Mouse (Mus musculus): Measurements from ENCODE around the gene Hsd17b12.
A peak's percentile ranks its signal among the peaks of the same experiment; 100 is the strongest.

Gene Hsd17b12

DNA sequence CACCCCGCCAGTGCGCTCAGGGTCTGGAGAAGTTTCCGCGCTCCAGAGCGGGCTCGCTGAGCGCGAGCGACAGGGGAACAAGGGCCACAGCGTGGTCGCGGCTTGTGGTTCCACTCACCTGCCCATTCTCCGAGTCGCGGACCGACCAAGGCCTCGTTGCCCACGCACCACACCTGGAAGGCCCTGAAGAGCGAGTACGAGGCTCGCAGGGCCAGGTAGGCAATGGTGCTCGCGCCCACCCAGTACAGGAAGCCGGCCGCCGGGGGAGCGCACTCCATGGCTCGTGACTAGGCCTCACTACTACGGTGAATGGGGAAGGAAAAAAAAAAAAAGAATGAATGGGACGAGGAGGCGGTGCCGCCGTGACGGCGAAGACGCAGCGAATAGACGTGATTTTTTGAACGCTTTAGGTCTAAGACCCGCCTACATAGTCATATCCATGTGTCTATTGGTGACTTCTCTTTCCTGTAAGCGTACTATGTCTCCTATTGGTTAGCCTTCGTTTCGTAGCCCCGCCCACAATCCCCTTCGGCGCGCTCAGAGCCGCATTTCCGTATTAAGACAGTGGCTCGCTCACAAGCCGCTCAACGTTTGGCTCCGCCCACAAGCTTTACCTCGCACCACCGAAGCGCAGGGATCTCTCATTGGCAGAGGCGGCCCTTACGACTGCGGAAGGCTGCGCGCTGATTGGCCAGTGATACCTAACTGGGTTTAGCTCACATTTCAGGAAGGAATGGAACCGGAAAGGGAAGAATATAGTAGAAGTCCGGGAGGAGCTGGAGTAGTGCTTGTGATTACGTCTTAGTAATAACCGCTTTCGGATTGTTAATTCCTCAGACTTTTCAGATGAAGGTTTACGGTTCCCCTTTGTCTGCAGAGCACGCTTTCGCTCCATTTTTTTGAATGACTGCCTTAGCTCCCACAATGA is at the start of gene Hsd17b12:
Hsd17b12 (minus strand) TSS at position 373 of the 928 bp plus-strand sequence.
- peak; percentile 99 for DNase-seq (ENCODE audit: low read depth, low spot score)

- DNase-seq (ENCODE audit: low read depth, low spot score): no peak
Measured at GRCm38 (mm10) chr2:94184906-94185305, 27.1 kb upstream of the Hsd17b12 start.

GRCm38 (mm10) chr2:94184142-94184541 is 26.4 kb upstream of the Hsd17b12 start:
- DNase-seq (ENCODE audit: low read depth, low spot score): no peak

GRCm38 (mm10) chr2:94179030-94179407 is 21.3 kb upstream of the Hsd17b12 start:
- DNase-seq (ENCODE audit: low read depth, low spot score): no peak

DNA sequence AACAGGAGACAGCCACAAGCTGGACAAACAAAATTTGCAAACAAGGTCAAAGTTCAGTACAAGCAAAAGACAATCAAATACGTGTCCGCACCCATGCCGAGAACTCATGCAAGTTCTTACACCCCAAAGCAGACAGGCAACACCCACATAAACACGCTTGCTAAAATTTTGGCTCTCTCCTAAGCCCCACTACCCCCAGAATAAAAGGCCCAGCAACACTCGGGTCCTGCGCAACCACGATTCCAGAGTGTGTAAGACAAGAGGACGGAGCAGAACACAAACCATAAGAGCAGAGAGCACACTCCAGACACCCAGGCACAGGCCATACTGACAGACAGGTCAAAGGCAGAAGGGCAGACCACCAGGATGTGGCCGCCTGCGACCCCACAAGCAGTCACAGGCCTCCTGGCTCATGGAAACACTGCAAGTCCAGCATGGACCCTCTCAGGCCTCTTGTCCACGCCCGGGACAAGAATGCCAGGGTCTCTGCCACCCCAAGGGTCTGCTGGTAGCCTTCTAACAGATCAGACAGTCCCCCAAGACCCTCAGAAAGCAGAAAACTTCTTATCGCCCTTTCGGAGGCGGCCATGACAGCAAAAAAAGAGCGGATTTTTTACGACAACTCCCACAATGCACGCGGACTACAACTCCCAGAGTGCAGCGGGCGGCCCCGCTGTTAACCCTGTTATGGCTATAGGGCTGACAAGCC is 20.7 kb upstream of the Hsd17b12 start:
- peak; percentile 29 for DNase-seq (ENCODE audit: low read depth, low spot score)

DNA sequence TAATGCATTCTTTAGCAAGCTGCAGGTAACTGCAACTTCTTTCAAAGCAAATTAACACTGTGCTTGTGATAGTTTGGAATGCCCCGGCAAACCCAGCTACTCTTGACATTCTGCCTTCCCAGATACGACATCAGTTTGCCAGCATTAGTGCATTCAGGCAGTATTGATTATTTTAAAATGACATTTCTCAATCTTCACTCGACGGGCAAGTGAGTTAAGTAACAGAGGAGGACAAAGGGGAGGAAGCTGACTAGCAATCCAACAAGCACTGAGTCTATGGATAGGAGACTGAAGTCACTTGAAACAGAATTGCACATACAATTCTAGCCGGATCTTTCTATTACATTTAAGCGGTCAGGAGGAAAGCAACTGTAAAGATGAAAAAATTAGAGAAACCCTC is 19.5 kb upstream of the Hsd17b12 start:
- DNase-seq (ENCODE audit: low read depth, low spot score): no peak

GRCm38 (mm10) chr2:94176381-94176780 is 18.6 kb upstream of the Hsd17b12 start:
- DNase-seq (ENCODE audit: low read depth, low spot score): no peak

GRCm38 (mm10) chr2:94173549-94173948 is 15.8 kb upstream of the Hsd17b12 start:
- no peak for DNase-seq (ENCODE audit: low read depth, low spot score)

DNA sequence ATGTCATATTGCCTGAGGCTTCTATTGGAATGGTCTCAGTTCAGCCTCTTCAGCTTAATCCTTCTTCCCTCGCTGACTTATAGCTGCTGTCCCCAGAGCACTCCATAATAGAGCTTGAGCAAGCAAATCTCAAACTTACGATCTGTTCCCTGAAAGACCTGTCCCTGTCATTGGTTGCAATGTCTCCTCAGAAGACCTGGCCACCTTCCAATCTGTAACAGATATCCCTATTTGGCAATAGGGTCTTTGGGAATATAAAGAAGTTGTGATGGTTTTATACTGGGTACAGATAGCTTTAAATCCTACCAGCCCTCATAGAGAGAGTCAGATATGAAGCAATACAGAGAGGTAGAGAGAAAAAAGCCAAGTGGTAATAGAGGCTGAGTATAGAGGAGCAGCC is 5.4 kb upstream of the Hsd17b12 start:
- DNase-seq (ENCODE audit: low read depth, low spot score): no peak

- no peak for DNase-seq (ENCODE audit: low read depth, low spot score)
Measured at GRCm38 (mm10) chr2:94162141-94162540, 4.4 kb upstream of the Hsd17b12 start.

DNA sequence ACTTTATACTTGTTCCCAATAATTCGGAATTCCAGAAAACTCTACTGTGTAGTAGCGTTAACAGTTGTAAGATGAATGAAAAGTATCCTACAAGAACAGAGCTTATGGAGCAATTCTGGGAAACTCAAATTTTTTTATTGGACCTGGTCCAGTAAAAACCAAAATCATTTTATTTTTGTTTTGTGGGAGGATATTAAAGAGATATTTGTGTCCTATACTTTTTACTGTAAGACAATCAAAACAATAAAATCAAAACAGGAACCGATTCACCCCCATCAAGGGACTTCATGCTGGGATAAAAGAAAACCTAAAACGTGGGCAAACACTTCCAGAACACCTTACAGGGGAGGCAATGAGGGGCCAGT is 738 bp upstream of the Hsd17b12 start:
- no peak for DNase-seq (ENCODE audit: low read depth, low spot score)

DNA sequence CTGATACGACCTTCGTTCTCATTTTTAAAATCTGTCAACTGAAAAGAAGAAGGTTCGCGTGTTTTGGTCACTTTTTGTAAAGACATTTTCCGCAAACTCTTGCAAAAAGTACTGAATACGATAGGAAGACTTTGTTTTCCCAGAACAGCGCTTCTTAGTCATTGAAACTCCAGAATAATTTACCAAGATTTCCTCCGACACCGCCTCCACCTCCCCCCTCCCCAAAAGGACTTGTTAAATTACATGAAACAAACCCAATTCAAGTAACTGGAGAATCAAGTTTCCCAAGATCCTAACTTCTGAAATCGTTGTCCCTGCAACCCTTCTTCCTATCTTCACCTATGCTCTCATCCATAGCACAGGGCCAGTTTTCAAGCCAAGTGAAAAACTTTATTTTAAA is 713 bp downstream of the Hsd17b12 start:
- DNase-seq (ENCODE audit: low read depth, low spot score): no peak

DNA sequence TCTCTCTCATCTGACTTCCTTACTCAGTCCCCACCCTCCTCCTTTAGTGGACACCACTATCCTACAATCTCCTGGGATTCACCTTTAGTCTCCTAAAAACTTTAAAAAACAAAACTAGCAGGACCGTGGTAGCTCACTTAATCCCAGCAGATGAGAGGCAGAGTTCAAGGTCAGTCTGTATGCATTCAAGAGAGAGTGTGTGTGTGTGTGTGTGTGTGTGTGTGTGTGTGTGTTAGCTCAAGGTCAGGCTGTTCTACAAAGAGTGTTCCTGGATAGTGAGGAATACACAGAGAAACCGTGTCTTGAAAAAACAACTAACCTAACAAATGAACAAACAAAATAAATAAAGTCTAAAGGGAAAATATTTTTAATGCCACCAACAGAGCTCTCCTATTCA is 12.6 kb downstream of the Hsd17b12 start:
- DNase-seq (ENCODE audit: low read depth, low spot score): no peak

DNA sequence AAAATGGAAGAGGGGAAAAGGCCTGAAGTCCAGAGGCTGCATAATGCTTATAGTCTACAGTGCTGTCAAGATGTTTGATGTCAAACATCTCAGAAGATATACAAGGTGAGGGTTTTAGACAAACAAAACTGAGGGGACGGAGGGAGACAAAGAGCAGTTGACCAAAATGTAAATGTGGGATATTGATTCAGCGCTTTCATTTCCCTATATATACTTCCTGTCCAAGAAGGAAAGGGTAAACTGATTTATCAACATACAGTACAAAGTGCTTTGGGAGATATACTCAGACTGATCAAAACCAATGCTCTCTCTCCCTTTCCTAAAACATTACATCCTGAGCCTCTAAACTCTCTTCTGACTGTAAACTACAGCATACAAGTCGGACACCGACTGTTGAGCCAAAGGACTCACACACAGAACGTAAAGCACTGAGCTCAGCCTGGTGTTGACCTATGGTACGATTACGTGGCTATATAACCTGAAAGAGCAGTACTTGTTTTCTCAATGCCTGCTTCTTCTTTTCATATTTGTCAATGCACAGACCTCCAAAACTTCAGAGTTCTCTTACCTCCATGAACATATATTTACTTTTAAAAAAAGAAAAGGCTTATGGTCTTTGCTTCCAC is 13.1 kb downstream of the Hsd17b12 start:
- no peak for DNase-seq (ENCODE audit: low read depth, low spot score)

DNA sequence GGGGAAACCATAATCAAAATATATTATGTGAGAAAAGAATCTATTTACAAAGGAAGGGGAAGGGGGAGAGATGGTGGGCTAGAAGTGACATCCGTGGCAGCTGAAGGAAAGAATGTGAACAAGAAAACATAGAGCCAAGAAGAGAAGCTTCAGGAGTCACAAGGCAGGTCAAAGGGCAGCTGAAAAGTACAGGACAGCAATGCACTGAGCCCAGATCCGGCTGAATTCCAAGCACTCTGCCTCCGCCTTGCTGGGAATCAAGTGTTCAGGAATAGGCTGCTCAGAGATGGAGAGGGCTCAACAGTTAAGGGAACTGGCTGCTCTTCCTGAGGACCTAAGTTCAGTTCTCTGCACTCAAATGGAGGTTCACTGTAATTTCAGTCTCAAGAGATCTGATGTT is 16.5 kb downstream of the Hsd17b12 start:
- DNase-seq (ENCODE audit: low read depth, low spot score): no peak

DNA sequence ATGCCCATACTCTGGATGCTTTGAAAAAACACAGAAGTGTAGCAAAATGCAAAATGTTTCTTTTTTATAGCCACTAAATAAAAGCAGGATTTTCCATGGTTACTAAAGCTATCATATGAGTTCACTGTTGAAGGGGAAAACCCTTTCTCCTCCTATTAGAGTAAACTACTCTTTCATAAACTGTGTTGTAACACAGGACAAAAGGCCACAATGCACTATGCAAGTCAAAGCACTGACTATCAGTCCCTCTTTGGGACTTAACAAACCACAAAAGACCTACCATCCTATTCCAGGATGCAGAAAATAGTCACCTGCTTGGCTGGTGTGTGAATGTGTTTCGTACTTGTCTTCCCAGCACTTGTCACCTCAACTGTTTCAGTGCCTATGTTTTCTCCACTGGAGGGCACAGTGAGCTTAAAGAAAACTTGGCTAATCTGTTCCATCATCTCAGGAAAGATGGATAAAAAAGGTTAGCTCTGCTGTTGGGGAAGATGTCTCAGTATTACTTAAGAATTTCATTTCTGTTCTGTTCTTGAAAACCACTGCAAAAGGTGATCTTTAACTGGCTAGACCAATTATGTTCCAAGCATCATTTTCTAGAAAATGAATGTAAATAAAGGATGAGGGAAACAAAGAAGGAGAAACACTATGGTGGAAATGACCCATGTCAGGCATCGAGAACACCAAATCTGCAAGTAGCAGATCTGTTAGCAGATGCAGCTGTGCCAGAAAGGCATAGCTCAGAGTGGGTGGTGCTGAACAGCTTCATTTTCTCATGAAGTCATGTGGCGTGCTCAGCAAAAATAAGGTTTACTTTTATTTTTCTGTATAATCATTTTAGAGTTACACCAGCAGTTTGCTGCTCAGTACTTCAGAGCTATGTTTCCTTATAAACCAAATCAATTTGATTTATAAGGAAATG is 19.0 kb downstream of the Hsd17b12 start:
- no peak for DNase-seq (ENCODE audit: low read depth, low spot score)

DNA sequence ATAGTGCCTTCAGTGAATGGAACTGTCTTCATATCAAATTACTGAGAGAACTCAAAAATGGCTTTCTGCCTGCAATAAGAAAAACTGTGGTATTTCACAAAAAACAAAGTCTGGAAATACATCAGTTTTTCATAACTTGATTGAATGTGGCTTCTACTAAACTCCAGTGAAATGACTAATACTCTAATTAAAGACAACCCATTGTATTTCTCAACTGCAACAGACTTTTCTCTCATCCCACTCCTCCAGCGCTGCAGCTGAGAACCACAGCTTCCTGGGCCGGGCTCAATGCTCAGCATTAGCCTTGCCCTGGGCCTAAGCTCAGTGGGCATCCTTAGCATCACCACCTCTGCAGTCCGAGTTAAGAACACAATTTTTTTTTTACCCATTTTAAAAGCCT is 20.9 kb downstream of the Hsd17b12 start:
- DNase-seq (ENCODE audit: low read depth, low spot score): no peak

DNA sequence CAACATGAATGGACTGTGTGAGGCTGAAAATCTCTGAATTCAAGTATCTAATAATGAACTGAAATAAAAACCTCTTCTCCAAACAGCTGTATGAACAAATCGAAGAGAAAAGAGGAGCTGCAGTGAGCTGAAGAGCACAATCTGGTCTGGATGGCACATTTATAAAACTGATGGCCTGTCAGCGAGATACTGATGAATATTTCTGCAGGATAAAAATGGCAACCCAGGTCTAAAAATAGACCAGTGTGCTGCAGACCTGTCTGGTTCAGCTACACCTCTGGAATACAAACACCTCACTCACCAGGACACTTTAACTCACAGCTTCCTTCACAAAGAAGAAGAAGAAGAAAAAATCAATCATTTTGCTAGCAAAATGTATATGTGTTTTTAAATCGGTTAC is 29.3 kb downstream of the Hsd17b12 start:
- DNase-seq (ENCODE audit: low read depth, low spot score): no peak

GRCm38 (mm10) chr2:94122182-94123041 is 35.4 kb downstream of the Hsd17b12 start:
- no peak for DNase-seq (ENCODE audit: low read depth, low spot score)

DNA sequence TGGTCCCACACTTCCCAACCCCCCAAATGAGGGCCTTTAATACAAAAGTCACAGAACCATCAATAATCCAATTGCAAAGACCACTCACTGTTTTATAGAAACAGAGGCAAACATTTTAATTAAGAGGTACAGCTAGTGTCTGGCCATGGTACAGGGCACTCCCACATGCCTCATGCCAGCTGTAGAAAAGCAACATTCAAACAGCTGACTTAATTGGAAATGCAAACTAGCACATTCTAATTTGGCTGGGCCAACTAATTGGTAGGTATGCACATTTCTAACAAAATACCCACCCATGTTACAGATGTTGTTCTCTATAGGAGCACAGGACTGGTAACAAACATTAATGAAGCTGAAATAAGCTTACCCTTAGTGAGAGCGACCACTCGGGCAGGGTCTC is 54.0 kb downstream of the Hsd17b12 start:
- no peak for DNase-seq (ENCODE audit: low read depth, low spot score)

GRCm38 (mm10) chr2:94089901-94090300 is 67.9 kb downstream of the Hsd17b12 start:
- DNase-seq (ENCODE audit: low read depth, low spot score): no peak

All from WW6 (cell line).